Mouse (Mus musculus): ENCODE results near the gene Otud5. TPM values are rescaled to one million over a fixed set of nuclear protein-coding genes. Genes with fewer than 3 reads are reported as not detected.

Gene Otud5
- polyA plus RNA-seq, 2 experiments: 38.7 to 71.3 TPM

DNA sequence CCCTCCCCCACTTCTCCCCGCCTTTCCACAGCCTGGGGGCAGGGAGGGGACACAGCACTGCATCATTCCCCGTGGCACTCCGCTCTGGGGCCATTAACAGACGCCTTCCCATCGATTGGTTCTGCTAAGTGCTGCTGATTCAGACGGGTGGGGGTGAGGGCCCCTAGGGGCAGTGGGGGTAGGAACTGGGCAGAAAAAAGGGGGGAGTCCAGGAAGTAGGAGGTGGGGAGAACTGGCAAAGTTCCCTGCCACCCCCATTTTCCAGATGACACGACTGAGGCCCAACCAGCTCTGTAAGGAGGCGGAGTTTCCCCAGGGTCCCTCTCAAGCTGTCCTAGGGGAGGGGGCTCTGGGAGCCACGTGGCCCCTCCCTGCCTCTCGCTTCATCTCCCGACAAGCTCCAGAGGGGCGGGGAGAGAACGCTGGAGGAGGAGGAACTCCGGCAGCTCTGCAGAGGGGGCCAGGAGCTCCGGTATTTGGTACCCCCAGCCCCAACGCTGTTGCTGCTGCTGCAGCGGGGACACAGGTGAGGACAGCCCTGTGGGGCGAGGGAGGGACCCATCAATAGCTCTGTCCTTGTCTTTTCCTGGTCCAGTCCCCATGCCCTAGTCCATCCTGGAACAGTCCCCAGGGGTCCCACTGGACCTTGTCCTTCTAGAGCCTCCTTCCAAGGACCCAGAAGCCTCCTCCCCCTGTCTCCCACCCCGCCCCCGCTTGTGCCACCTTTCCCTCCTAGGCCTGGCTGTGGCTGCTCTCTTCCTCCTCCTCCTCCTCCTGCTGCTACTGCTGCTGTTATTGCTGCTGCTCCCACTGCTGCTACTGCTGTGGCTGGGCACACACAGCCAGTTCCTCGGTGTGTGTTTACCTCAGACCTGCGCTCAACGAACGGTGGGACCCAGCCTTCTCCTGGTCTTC, 19.0 kb upstream of the Otud5 start, which contains the start of gene Kcnd1:
TSS of gene Kcnd1 (plus strand) at position 425 of the 915 bp plus-strand sequence.
- Histone ChIP-seq H3K4me3 (replicated peaks; ENCODE audit: low read length) (peak within 1 kb of the TSS; percentile 40), H3K27me3 (ENCODE audit: control insufficient read depth, insufficient read depth, low read length) (no peaks in the 10 kb centered on the region), H3K9ac (ENCODE audit: low read depth, low read length, severe bottlenecking) (peak within 1 kb of the TSS; percentile 43), H3K4me1 (ENCODE audit: control insufficient read depth, insufficient read depth, low read length) (0 out of 2 replicates have a peak, but pooled peaks cover 3% of the 10 kb centered on the region), H3K27ac (replicated peaks; ENCODE audit: low read depth, low read length) (no peak within 1 kb of the TSS), H3K36me3 (ENCODE audit: control insufficient read depth, insufficient read depth, low read length) (peaks cover 6% of the 10 kb centered on the region; the same call in 1 of the 2 replicates), H3K4me2 (replicated peaks; ENCODE audit: low read depth, low read length, severe bottlenecking) (peak within 1 kb of the TSS; percentile 55), H3K9me3 (ENCODE audit: control insufficient read depth, low read length) (no peaks in the 10 kb centered on the region)
- DNase-seq (ENCODE audit: low spot score): peak; percentile 46
- TF ChIP-seq POLR2A (IDR thresholded peaks at IDR 0.05; ENCODE audit: borderline replicate concordance, extremely low read depth, insufficient read depth, insufficient read length): no peak
- peak; percentile 67 for ATAC-seq (ENCODE audit: low FRiP score, low read depth)
- WGBS: 17% methylated on average over 19 of the region's 24 CpGs

- Histone ChIP-seq H3K9me3 (ENCODE audit: control insufficient read depth, low read length) (no peaks in the 10 kb centered on the region), H3K4me2 (replicated peaks; ENCODE audit: low read depth, low read length, severe bottlenecking) (no peak overlapping the region), H3K27ac (replicated peaks; ENCODE audit: low read depth, low read length) (no peak overlapping the region), H3K9ac (ENCODE audit: low read depth, low read length, severe bottlenecking) (no peak overlapping the region), H3K27me3 (ENCODE audit: control insufficient read depth, insufficient read depth, low read length) (no peaks in the 10 kb centered on the region), H3K36me3 (ENCODE audit: control insufficient read depth, insufficient read depth, low read length) (no peaks in the 10 kb centered on the region), H3K4me3 (replicated peaks; ENCODE audit: low read length) (no peak overlapping the region), H3K4me1 (ENCODE audit: control insufficient read depth, insufficient read depth, low read length) (no peaks in the 10 kb centered on the region)
- no peak for TF ChIP-seq POLR2A (IDR thresholded peaks at IDR 0.05; ENCODE audit: borderline replicate concordance, extremely low read depth, insufficient read depth, insufficient read length)
- DNase-seq (ENCODE audit: low spot score) (no peak), ATAC-seq (ENCODE audit: low FRiP score, low read depth) (no peak)
- WGBS: 73% methylated on average over 1 of the region's 1 CpGs
Observed at GRCm38 (mm10) chrX:7837146-7837545, 4.0 kb upstream of the Otud5 start.

- 0 out of 2 replicates have a peak overlapping the region, but pooled peaks have one; percentile 48 for H3K27ac ChIP-seq (replicated peaks; ENCODE audit: low read depth, low read length)
- H3K4me1 ChIP-seq (ENCODE audit: control insufficient read depth, insufficient read depth, low read length): no peaks in the 10 kb centered on the region
- H3K4me2 ChIP-seq (replicated peaks; ENCODE audit: low read depth, low read length, severe bottlenecking): peak overlapping the region; percentile 43; the same call in 1 of the 2 replicates
- DNase-seq (ENCODE audit: low spot score): no peak
- no peak for ATAC-seq (ENCODE audit: low FRiP score, low read depth)
- no peak for TF ChIP-seq POLR2A (IDR thresholded peaks at IDR 0.05; ENCODE audit: borderline replicate concordance, extremely low read depth, insufficient read depth, insufficient read length)
- no peaks in the 10 kb centered on the region for H3K27me3 ChIP-seq (ENCODE audit: control insufficient read depth, insufficient read depth, low read length)
- H3K4me3 ChIP-seq (replicated peaks; ENCODE audit: low read length): peak overlapping the region; percentile 63
- 27% methylated on average over 7 of the region's 7 CpGs for WGBS
- H3K36me3 ChIP-seq (ENCODE audit: control insufficient read depth, insufficient read depth, low read length): no peaks in the 10 kb centered on the region
- H3K9me3 ChIP-seq (ENCODE audit: control insufficient read depth, low read length): no peaks in the 10 kb centered on the region
- H3K9ac ChIP-seq (ENCODE audit: low read depth, low read length, severe bottlenecking): no peak overlapping the region
Observed at GRCm38 (mm10) chrX:7840842-7841162, 362 bp upstream of the Otud5 start.

GRCm38 (mm10) chrX:7842318-7842717, 1.2 kb downstream of the Otud5 start:
- Histone ChIP-seq H3K27ac (replicated peaks; ENCODE audit: low read depth, low read length) (peak overlapping the region; percentile 73), H3K9me3 (ENCODE audit: control insufficient read depth, low read length) (no peaks in the 10 kb centered on the region), H3K4me3 (replicated peaks; ENCODE audit: low read length) (peak overlapping the region; percentile 63), H3K27me3 (ENCODE audit: control insufficient read depth, insufficient read depth, low read length) (no peaks in the 10 kb centered on the region), H3K4me2 (replicated peaks; ENCODE audit: low read depth, low read length, severe bottlenecking) (peak overlapping the region; percentile 65), H3K9ac (ENCODE audit: low read depth, low read length, severe bottlenecking) (peak overlapping the region; percentile 79), H3K36me3 (ENCODE audit: control insufficient read depth, insufficient read depth, low read length) (no peaks in the 10 kb centered on the region), H3K4me1 (ENCODE audit: control insufficient read depth, insufficient read depth, low read length) (no peaks in the 10 kb centered on the region)
- ATAC-seq (ENCODE audit: low FRiP score, low read depth) (no peak), DNase-seq (ENCODE audit: low spot score) (no peak)
- WGBS: 29% methylated on average over 25 of the region's 42 CpGs
- TF ChIP-seq POLR2A (IDR thresholded peaks at IDR 0.05; ENCODE audit: borderline replicate concordance, extremely low read depth, insufficient read depth, insufficient read length): no peak

- H3K4me3 ChIP-seq (replicated peaks; ENCODE audit: low read length): no peak overlapping the region
- DNase-seq (ENCODE audit: low spot score) (no peak), ATAC-seq (ENCODE audit: low FRiP score, low read depth) (no peak)
- no peak for TF ChIP-seq POLR2A (IDR thresholded peaks at IDR 0.05; ENCODE audit: borderline replicate concordance, extremely low read depth, insufficient read depth, insufficient read length)
- no peaks in the 10 kb centered on the region for H3K9me3 ChIP-seq (ENCODE audit: control insufficient read depth, low read length)
- H3K4me1 ChIP-seq (ENCODE audit: control insufficient read depth, insufficient read depth, low read length): no peaks in the 10 kb centered on the region
- no peaks in the 10 kb centered on the region for H3K36me3 ChIP-seq (ENCODE audit: control insufficient read depth, insufficient read depth, low read length)
- no peaks in the 10 kb centered on the region for H3K27me3 ChIP-seq (ENCODE audit: control insufficient read depth, insufficient read depth, low read length)
- H3K4me2 ChIP-seq (replicated peaks; ENCODE audit: low read depth, low read length, severe bottlenecking): no peak overlapping the region
- no peak overlapping the region for H3K9ac ChIP-seq (ENCODE audit: low read depth, low read length, severe bottlenecking)
- no peak overlapping the region for H3K27ac ChIP-seq (replicated peaks; ENCODE audit: low read depth, low read length)
- WGBS: 81% methylated on average over 2 of the region's 2 CpGs
Observed at GRCm38 (mm10) chrX:7847845-7848244, 6.7 kb downstream of the Otud5 start.
